Mouse (Mus musculus): Measurements from ENCODE around the gene Abhd4. TPM values are rescaled to one million over a fixed set of nuclear protein-coding genes. Genes with fewer than 3 reads are reported as not detected.

Abhd4 gene
- 75.4 and 82.0 TPM in 2 replicates for polyA plus RNA-seq (2012; ENCODE audit: insufficient read depth, insufficient read length, missing spikeins)

GRCm38 (mm10) chr14:54253741-54254291 is at the start of gene Abhd4, which contains the start of gene Dad1:
TSS of gene Abhd4 (plus strand) at chr14:54254188.
TSS of gene Dad1 (minus strand) at chr14:54254104.
- TF ChIP-seq CTCF (IDR thresholded peaks at IDR 0.05; ENCODE audit: low read depth, low read length) (no peak), POLR2A (IDR thresholded peaks at IDR 0.05; ENCODE audit: borderline replicate concordance, low read depth, low read length) (no peak; the same call in 1 of the 2 replicates)
- peak within 1 kb of the TSS; percentile 68 for H3K4me3 ChIP-seq (ENCODE audit: insufficient read depth, low read length)
- peaks cover 33% of the 10 kb centered on the region for H3K4me1 ChIP-seq (ENCODE audit: control insufficient read depth, insufficient read depth, low read length)
- peak within 1 kb of the TSS; percentile 76 for H3K27ac ChIP-seq (ENCODE audit: insufficient read depth, low read depth, low read length)

GRCm38 (mm10) chr14:54204311-54204710 is 49.7 kb upstream of the Abhd4 start:
- Histone ChIP-seq H3K4me1 (ENCODE audit: control insufficient read depth, insufficient read depth, low read length) (no peaks in the 10 kb centered on the region), H3K4me3 (ENCODE audit: insufficient read depth, low read length) (no peak overlapping the region), H3K27ac (ENCODE audit: insufficient read depth, low read depth, low read length) (no peak overlapping the region)
- TF ChIP-seq CTCF (IDR thresholded peaks at IDR 0.05; ENCODE audit: low read depth, low read length) (no peak), POLR2A (IDR thresholded peaks at IDR 0.05; ENCODE audit: borderline replicate concordance, low read depth, low read length) (no peak)

GRCm38 (mm10) chr14:54204786-54205185 is 49.2 kb upstream of the Abhd4 start:
- H3K4me3 ChIP-seq (ENCODE audit: insufficient read depth, low read length): no peak overlapping the region
- no peak overlapping the region for H3K27ac ChIP-seq (ENCODE audit: insufficient read depth, low read depth, low read length)
- H3K4me1 ChIP-seq (ENCODE audit: control insufficient read depth, insufficient read depth, low read length): no peaks in the 10 kb centered on the region
- no peak for TF ChIP-seq CTCF (IDR thresholded peaks at IDR 0.05; ENCODE audit: low read depth, low read length)
- no peak for TF ChIP-seq POLR2A (IDR thresholded peaks at IDR 0.05; ENCODE audit: borderline replicate concordance, low read depth, low read length)

DNA sequence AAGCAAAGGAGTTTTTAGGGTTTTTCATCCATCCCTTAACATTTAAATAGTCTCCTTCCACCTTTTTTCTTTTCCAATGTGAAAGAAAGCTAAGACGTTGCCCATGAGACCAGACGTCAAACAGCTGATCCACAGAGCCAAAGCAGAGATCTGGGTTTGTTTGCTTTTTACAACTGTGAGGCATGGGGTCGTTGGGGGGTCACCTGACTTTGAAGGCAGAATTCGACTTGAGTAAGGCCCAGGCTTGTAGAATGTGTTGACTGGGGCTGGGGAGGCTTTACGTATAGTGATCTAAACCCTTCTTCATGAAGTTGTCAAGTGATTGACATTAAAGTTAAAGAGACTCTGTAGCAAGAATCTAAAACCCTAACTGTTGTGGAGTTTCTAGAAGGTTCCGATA is 48.1 kb upstream of the Abhd4 start:
- Histone ChIP-seq H3K4me3 (ENCODE audit: insufficient read depth, low read length) (no peak overlapping the region), H3K4me1 (ENCODE audit: control insufficient read depth, insufficient read depth, low read length) (no peaks in the 10 kb centered on the region), H3K27ac (ENCODE audit: insufficient read depth, low read depth, low read length) (no peak overlapping the region)
- TF ChIP-seq POLR2A (IDR thresholded peaks at IDR 0.05; ENCODE audit: borderline replicate concordance, low read depth, low read length) (no peak), CTCF (IDR thresholded peaks at IDR 0.05; ENCODE audit: low read depth, low read length) (no peak)

DNA sequence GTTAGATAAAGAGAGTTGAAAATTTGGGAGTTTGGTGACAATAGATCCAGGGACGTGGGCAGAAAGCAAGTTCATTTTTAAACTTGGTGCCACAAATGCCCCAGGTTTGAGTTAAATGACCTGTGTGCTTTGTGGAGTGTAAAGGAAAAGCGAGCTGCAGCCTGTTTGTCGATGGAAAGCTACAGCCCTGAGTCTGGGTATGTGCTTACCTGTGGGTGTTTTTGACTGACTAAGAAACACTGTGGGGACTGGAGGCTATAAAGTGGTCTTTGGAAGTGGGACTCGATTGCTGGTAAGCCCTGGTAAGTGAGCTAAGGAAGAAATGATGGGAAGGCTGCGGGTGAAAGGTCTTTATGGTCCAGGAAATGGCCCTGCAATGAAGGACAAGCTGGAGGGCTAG is 47.7 kb upstream of the Abhd4 start:
- no peak for TF ChIP-seq CTCF (IDR thresholded peaks at IDR 0.05; ENCODE audit: low read depth, low read length)
- no peak for TF ChIP-seq POLR2A (IDR thresholded peaks at IDR 0.05; ENCODE audit: borderline replicate concordance, low read depth, low read length)
- H3K27ac ChIP-seq (ENCODE audit: insufficient read depth, low read depth, low read length): no peak overlapping the region
- no peak overlapping the region for H3K4me3 ChIP-seq (ENCODE audit: insufficient read depth, low read length)
- no peaks in the 10 kb centered on the region for H3K4me1 ChIP-seq (ENCODE audit: control insufficient read depth, insufficient read depth, low read length)

- H3K4me1 ChIP-seq (ENCODE audit: control insufficient read depth, insufficient read depth, low read length): no peaks in the 10 kb centered on the region
- no peak overlapping the region for H3K27ac ChIP-seq (ENCODE audit: insufficient read depth, low read depth, low read length)
- no peak overlapping the region for H3K4me3 ChIP-seq (ENCODE audit: insufficient read depth, low read length)
- no peak for TF ChIP-seq POLR2A (IDR thresholded peaks at IDR 0.05; ENCODE audit: borderline replicate concordance, low read depth, low read length)
- TF ChIP-seq CTCF (IDR thresholded peaks at IDR 0.05; ENCODE audit: low read depth, low read length): no peak
These were observed 47.0 kb upstream of the Abhd4 start for GRCm38 (mm10) chr14:54206750-54207550.

- Histone ChIP-seq H3K4me1 (ENCODE audit: control insufficient read depth, insufficient read depth, low read length) (no peaks in the 10 kb centered on the region), H3K4me3 (ENCODE audit: insufficient read depth, low read length) (no peak overlapping the region), H3K27ac (ENCODE audit: insufficient read depth, low read depth, low read length) (no peak overlapping the region)
- TF ChIP-seq CTCF (IDR thresholded peaks at IDR 0.05; ENCODE audit: low read depth, low read length): no peak
- no peak for TF ChIP-seq POLR2A (IDR thresholded peaks at IDR 0.05; ENCODE audit: borderline replicate concordance, low read depth, low read length)
These were observed 46.1 kb upstream of the Abhd4 start for GRCm38 (mm10) chr14:54207924-54208323.

- Histone ChIP-seq H3K4me1 (ENCODE audit: control insufficient read depth, insufficient read depth, low read length) (no peaks in the 10 kb centered on the region), H3K27ac (ENCODE audit: insufficient read depth, low read depth, low read length) (no peak overlapping the region), H3K4me3 (ENCODE audit: insufficient read depth, low read length) (no peak overlapping the region)
- TF ChIP-seq CTCF (IDR thresholded peaks at IDR 0.05; ENCODE audit: low read depth, low read length): no peak
- TF ChIP-seq POLR2A (IDR thresholded peaks at IDR 0.05; ENCODE audit: borderline replicate concordance, low read depth, low read length): no peak
These were observed 45.2 kb upstream of the Abhd4 start for GRCm38 (mm10) chr14:54208741-54209140.

- H3K27ac ChIP-seq (ENCODE audit: insufficient read depth, low read depth, low read length): no peak overlapping the region
- no peaks in the 10 kb centered on the region for H3K4me1 ChIP-seq (ENCODE audit: control insufficient read depth, insufficient read depth, low read length)
- no peak overlapping the region for H3K4me3 ChIP-seq (ENCODE audit: insufficient read depth, low read length)
- TF ChIP-seq POLR2A (IDR thresholded peaks at IDR 0.05; ENCODE audit: borderline replicate concordance, low read depth, low read length) (no peak), CTCF (IDR thresholded peaks at IDR 0.05; ENCODE audit: low read depth, low read length) (no peak)
These were observed 44.1 kb upstream of the Abhd4 start for GRCm38 (mm10) chr14:54209932-54210331.

GRCm38 (mm10) chr14:54210401-54210800 is 43.6 kb upstream of the Abhd4 start:
- no peaks in the 10 kb centered on the region for H3K4me1 ChIP-seq (ENCODE audit: control insufficient read depth, insufficient read depth, low read length)
- no peak overlapping the region for H3K27ac ChIP-seq (ENCODE audit: insufficient read depth, low read depth, low read length)
- TF ChIP-seq POLR2A (IDR thresholded peaks at IDR 0.05; ENCODE audit: borderline replicate concordance, low read depth, low read length) (no peak), CTCF (IDR thresholded peaks at IDR 0.05; ENCODE audit: low read depth, low read length) (no peak)
- no peak overlapping the region for H3K4me3 ChIP-seq (ENCODE audit: insufficient read depth, low read length)
